Mouse (Mus musculus): ENCODE data around the gene Drosha.

Gene Drosha

GRCm38 (mm10) chr15:12941651-12942180 is 117.1 kb downstream of the Drosha start:
- DNase-seq, result no peak

GRCm38 (mm10) chr15:12942424-12942823 is 117.8 kb downstream of the Drosha start:
- no peak for DNase-seq

GRCm38 (mm10) chr15:12958051-12958450 is 133.4 kb downstream of the Drosha start:
- DNase-seq, result no peak

GRCm38 (mm10) chr15:12962179-12962578 is 137.6 kb downstream of the Drosha start:
- no peak for DNase-seq

GRCm38 (mm10) chr15:12965209-12965608 is 140.6 kb downstream of the Drosha start:
- no peak for DNase-seq

- no peak for DNase-seq
Measured at GRCm38 (mm10) chr15:12968815-12969214, 144.2 kb downstream of the Drosha start.

GRCm38 (mm10) chr15:12972441-12972840 is 147.8 kb downstream of the Drosha start:
- DNase-seq, result no peak

All from thymus, postnatal 36 days (tissue).